Mouse (Mus musculus) v-Abl transformed pro-B cells (cell line): ENCODE measurements around the gene Cisd2.

Experiments used
- in situ Hi-C, 2 experiments: fragments of 400-800 bp; cut with MboI; formaldehyde crosslinking; loops; one replicate each; pipeline ENCODE4 v1.15.1; 2025; ENCODE audit not compliant: unreplicated experiment in 2 of 2

Gene Cisd2

GRCm38 (mm10) chr3:135423608-135424212 lies at the start of gene Cisd2:
Gene Cisd2 (minus strand): TSS chr3:135423925.
- in situ Hi-C loops, result no loop called here

DNA sequence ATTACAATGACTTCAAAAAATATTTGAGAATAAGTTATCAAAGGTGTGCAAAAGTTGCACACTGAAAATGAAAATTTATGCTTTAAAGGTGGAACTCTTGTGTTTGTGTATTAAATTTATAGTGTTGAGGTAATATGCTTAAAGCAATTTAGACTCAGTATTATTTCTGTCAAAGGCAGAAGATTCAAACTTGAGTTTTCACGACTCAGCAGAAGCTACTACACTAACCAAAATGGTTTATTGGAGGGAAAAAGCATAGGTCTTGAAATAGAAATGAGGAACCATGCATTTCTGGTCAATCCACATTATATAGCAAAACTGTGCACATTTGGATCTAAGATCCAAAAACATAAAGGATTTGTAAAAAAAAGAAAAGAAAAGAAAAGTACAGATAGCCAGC lies 47.1 kb upstream of the Cisd2 start:
- in situ Hi-C loops, result no loop called here

DNA sequence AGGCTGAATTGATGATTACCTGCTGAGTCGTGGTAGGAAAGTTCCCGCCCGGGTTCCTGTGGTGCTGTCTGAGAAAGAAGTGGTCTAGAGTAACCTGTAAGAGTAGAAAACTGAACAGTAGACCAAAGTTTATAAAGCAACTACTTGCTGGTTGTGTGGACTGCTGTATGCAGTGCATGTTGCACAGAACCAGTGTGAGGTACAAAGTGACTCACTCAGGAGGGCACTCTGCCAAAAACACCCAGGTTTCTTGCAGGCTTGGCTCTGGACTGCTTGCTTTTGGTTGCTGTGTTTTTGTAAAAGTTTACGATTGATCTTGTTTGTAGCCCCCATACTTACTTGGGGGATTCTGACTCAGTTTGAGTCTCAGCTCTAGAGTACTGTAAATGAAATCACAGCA lies 46.2 kb upstream of the Cisd2 start:
- in situ Hi-C loops, result no loop called here

DNA sequence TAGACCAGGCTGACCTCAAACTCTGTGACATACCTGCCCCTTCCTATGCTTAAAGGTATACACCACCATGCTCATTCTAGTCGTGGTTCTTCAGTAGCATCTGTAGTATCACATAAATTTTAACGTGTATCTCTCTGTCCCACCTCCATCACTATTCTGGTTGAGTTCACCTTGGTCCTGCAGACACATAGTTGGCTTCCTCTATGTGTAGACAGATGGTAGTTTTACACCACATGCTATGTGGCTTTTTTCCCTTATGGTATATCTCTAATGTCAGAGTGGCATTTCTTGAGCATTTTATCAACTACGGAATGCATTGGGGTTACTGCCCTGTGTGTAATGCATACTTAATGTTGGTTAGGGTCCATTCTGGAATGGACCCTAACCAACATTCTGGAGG lies 45.4 kb upstream of the Cisd2 start:
- in situ Hi-C loops, result no loop called here

- in situ Hi-C loops, result no loop called here
Measured at GRCm38 (mm10) chr3:135468402-135468801, 44.7 kb upstream of the Cisd2 start.

DNA sequence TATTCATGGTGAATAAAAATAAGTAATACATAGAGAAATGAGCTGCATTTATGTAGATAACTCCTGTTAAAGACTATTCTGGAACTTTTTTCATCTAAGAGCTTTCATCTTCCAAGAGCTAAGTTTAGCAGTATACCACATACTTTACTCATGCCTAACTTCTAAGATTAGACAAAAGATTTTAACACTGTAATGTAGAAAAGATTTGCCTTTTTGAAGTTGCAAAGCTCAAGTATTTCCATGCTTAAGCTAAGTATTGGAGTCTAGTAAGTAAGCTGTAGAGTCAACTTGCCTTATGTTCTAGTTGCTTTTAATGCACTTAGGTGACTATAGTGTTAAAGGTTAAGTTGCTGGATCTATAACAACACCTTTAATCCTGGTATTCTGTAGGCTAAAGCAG lies 35.3 kb upstream of the Cisd2 start:
- in situ Hi-C loops, result no loop called here

DNA sequence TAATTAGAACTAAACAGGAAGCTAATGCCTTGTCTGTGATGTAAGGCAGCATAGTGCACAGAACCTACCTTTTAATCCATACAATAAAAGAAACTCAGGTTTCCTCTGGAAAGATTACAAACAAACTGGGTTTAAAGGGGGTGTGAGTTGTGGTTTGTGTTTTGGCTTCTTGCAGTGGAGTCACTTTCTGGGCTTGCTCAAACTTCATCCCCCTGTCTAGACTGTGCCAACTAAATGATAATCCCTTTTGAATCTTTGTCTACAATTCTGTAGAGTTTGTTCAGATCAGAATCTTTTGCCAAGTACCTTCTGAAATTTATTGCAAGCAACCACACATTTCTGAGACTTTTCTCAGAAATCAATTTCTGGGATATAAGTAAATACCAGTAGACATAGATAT lies 21.2 kb upstream of the Cisd2 start:
- in situ Hi-C loops, result loop anchor here in 1 of 2 experiments (25.0 kb wide), 1 partner anchor 1242 kb away; no protein-coding TSS in a partner anchor

DNA sequence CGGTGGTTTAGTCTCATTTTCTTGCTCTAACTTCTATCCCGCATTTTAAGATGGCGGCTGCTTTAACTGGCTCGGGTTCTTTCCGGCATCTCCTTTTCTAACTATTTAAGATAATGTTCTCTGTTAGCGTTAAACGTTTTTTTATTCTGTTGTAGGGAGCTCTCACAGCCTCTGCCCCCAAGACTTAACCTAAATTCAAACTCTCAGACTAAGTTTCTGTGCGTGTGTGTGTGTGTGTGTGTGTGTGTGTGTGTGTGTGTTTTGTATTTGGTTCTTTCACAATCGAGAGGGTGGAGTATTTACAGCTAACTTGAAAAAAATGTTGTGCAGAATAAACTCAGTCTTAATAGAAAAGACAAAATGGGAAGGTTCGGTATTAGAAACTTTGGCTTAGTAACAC lies 16.9 kb upstream of the Cisd2 start:
- in situ Hi-C loops, result loop anchor here in 1 of 2 experiments (25.0 kb wide), 1 partner anchor 1247 kb away; no protein-coding TSS in a partner anchor

DNA sequence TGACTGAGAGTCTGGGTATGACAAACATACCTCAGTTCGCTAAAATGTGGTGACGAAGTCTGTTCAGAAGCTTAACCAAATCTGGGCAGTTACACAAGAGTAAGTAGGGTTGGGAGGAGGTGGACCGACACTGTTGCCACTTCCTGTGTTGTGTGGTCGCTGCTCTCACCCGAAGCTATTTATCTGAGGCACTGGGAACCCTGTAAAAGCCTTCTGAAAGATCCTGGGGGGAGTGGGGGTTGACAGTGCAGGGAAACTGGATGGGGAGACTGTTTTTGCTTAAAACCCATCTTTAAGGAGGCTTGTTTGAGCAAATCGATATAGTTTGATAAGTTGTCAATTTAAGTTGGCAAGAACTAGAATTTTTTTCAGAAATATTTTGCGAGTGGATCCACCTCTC lies 16.5 kb upstream of the Cisd2 start:
- in situ Hi-C loops, result loop anchor here in 1 of 2 experiments (25.0 kb wide), 1 partner anchor 1247 kb away; no protein-coding TSS in a partner anchor

GRCm38 (mm10) chr3:135439651-135440050 lies 15.9 kb upstream of the Cisd2 start:
- in situ Hi-C loops, result loop anchor here in 1 of 2 experiments (25.0 kb wide), 1 partner anchor 1248 kb away; no protein-coding TSS in a partner anchor

DNA sequence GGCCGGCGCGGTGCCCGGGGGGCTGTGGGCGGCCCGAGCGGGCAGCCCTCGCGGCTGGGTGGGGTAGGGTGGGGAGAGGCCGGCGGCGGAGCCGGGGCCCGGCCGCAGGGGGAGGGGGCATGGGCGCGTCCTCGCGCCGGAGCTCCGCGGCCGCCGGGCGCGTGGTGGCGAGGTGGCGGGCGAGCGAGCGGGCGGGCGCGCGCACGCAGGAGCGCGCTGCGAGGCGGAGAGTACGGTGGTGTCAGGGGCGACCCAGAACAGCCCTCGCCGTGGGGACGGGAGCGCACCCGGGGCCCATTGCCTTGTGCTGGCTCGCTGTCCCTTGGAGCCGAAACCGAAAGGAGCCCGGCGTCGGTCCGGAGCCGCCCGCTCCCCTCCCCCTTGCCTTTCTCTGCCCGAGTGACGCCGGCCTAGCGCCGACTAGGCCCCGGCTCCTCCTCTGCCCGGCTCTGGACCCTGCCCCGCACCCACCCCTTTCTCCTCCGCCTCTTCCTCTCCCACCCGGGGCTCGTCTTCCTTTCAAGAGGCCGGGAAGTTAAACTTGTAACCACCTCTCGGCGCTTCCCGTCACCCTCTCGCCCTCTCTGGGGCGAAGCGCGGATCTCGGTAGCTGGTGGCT lies 15.3 kb upstream of the Cisd2 start:
- in situ Hi-C loops, result loop anchor here in 1 of 2 experiments (25.0 kb wide), 1 partner anchor 1248 kb away; no protein-coding TSS in a partner anchor

GRCm38 (mm10) chr3:135438531-135438912 lies 14.8 kb upstream of the Cisd2 start:
- in situ Hi-C loops, result loop anchor here in 1 of 2 experiments (25.0 kb wide), 1 partner anchor 1249 kb away; no protein-coding TSS in a partner anchor

DNA sequence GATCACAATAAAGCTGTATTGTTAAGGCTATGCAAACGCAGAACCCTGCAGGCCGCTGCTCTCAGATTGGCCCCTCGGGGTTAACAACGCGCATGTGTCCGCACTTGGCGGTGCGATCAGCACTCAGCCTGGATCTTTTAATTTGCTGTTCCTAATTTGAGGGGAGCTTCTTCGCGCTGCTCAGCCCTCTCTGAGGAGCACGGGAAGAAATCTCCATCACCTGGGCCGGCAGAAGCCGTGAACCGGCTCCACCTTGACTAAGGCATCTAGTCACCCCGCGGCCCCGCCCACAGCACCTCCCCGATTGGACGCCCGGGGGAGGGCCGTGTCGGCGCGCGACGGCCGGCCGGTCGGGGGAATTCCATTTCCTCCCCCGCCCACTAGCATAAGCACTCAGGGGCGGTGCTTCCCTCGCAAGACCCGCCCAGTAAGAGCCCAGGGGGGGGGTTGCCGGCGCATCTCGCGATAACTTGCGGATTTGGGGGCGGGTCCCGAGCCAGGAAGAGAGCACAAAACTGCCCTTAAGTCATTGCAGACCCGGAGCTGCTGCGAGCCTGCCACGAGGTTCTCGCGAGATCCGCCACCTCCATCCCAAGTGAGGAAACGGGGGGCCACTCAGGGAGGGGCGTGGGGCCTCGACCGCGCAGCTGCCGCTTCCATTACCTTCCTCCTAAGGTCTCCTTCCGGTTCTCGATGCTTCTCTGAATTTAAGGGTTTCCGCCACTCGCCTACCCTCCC lies 14.2 kb upstream of the Cisd2 start, which contains the start of gene Ube2d3:
Gene Ube2d3, plus strand, starts transcription at position 392 of the 738 bp plus-strand sequence.
- in situ Hi-C loops, result loop anchor here in 1 of 2 experiments (25.0 kb wide), 1 partner anchor 1249 kb away; no protein-coding TSS in a partner anchor

- in situ Hi-C loops, result loop anchor here in 1 of 2 experiments (25.0 kb wide), 1 partner anchor 1250 kb away; no protein-coding TSS in a partner anchor
Measured at GRCm38 (mm10) chr3:135436901-135437616, 13.3 kb upstream of the Cisd2 start.

- in situ Hi-C loops, result no loop called here
Measured at GRCm38 (mm10) chr3:135422856-135423607, 693 bp downstream of the Cisd2 start.

- in situ Hi-C loops, result no loop called here
Measured at GRCm38 (mm10) chr3:135422232-135422855, 1.4 kb downstream of the Cisd2 start.

DNA sequence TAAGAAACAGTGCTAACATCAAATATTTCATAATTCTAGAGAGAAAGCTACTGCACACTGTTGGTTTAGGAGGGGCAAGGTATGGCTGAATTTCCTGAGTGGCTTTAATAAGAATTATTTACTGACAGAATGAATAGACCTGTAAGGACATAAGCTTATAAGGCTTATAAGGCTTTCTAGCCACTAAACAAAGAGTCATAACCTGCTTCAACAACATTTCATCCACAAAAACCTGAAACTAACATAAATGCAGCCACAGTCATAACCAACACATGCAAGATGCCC lies 2.5 kb downstream of the Cisd2 start:
- in situ Hi-C loops, result no loop called here

DNA sequence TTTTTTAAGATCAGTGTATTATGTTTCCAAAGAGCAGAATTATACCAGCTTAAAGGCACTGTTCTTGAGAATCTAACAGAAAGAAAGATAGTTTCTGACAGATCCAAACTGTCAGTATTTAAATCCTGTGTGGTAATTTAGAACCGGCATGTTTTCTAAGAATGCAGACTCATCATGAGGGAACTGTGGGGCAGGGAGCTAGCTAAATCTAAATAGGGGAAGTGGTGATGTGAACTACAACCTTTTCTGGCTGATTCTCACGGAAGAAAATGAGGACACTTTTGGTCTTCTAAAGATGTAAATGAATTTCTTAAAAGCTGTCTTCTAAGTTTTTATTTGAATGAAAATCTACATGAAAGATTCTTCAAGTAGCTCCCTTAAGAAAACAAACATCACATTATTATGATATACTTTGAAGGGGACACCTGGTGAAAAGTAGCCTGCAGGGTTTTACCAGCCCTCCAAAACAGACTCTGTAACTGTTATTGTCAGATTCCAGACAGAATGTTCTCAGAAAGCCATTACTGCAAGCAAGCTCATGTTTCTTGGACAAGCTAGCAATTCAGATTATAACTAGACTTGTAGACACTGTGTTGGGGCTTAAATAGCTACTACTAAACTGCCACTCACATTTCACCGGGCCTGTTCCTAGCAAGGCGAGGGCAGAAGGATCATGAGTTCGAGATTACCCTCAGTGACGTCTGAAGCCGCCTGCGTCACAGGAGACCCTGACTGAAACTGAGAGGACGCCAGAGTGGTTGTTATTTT lies 3.0 kb downstream of the Cisd2 start:
- in situ Hi-C loops, result no loop called here

- in situ Hi-C loops, result no loop called here
Measured at GRCm38 (mm10) chr3:135417799-135418198, 5.9 kb downstream of the Cisd2 start.
